Mouse (Mus musculus) spleen, adult 18-20 months (tissue): ENCODE data around the gene Grin2a.

Experiments
- DNase-seq, 2 experiments: peaks; one replicate each; pipeline ENCODE4 v3.0.0; 2022; ENCODE audit warnings: mixed read lengths in 2 of 2

The Grin2a gene

GRCm38 (mm10) chr16:9964469-9964868, 30.9 kb downstream of the Grin2a start:
- no peak for DNase-seq

GRCm38 (mm10) chr16:9962482-9962881, 32.9 kb downstream of the Grin2a start:
- DNase-seq, result no peak

GRCm38 (mm10) chr16:9959340-9959739, 36.0 kb downstream of the Grin2a start:
- no peak for DNase-seq

DNA sequence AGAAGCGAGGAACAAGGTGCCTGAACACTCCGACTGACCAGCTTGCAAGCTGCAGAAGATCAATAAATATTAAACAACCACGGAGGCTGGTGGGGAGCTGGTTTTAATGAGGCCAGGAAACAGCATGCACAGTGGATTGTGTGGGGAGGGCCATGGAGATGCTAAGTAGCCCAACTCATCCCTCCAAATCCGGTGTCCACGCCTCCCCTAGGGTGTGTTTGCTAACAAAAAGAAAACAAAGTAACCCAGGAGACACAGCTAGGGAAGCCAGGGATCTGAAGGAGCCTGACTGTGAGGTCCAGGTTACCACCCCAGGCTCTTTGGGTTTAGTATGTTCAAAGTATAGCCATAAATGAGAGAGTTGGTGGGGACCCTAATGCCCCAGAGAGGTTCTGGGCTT, 41.1 kb downstream of the Grin2a start:
- no peak for DNase-seq

- no peak for DNase-seq
Observed at GRCm38 (mm10) chr16:9953396-9953831, 41.9 kb downstream of the Grin2a start.

DNA sequence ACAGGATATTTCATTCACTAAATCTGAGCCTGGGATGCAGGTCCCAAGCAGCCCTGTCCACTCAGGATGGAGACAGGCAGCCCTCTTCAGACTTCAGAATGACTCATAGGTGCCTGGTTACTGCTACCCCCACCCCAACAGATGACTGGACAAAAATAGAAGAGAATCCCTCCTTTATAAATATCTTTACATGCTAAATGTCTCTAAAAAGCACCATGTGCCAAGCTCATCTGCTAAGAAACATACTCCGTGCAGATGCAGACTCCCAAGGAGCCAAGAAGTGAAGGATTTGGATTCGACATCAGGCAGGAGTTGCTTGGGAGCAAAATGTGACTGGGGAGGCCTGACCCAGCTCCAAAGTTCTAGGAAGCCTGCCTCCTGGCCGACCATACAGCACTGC, 46.1 kb downstream of the Grin2a start:
- DNase-seq, result no peak

DNA sequence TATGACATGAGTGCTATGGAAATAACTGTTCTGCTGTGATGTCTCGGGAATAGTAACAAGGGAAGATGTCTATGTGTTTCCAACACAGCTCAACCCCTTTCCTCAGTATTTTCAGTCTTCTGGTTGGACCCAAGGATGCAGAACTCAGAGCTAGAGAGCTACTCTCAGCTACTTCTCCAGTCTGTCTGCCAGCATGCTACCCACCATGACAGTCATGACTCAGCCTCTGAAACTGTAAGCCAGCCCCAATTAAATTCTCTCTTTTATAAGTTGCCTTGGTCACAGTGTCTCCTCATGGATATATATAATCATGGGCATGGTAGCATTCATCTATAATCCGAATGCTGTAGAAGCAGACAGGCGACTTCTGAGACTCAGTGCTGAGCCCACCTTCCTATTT, 47.9 kb downstream of the Grin2a start:
- no peak for DNase-seq

DNA sequence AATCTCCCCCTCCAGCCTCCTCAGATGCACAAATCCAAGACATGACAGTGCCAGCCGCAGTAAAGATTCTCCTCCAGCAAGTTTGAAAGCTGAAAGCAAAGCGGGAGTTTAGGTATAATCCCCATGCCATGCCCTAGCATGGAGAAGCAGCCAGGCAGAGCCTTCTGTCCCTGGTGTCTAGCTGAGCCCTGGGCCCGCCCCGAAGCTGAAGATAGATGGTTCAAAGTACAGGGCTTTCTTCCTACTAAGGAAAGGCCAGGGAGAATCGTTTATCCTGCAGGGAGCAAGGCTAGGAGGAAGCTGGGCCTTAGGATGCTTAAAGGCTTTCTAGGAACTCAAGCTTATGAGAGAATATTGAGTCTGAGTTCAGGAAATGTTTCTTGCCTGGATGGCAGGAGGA, 50.5 kb downstream of the Grin2a start:
- DNase-seq, result no peak

DNA sequence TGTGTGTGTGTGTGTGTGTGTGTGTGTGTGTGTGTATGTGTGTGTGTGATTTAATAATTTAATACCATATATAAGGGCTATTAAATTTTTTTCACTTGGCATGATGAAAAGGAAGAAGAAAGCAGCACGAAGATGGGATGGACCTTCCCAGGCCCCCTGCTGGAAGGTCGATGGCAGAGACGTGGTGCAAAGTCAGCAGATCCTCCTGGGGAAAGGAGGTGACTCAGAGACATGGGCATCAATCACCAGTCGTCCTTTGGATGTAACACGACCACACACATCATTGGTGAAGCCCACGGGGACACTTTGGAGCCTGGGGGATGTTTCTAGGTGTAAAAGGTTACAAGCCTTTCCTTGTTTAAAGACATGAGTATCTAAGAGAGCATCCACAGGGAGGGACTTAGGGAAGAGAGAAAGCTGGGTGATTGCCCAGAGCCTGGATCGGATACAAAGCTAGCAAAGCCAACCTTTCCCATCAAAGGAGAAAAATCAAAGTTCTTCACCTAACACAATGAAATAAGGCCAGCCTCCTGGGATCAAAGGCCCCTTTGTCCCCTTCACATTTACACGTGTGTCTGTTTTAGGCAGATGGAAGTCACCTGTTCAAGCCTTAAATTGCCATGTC, 53.9 kb downstream of the Grin2a start:
- DNase-seq, result no peak

- no peak for DNase-seq
Observed at GRCm38 (mm10) chr16:9940716-9941115, 54.6 kb downstream of the Grin2a start.

- no peak for DNase-seq
Observed at GRCm38 (mm10) chr16:9910672-9911071, 84.7 kb downstream of the Grin2a start.

GRCm38 (mm10) chr16:9909225-9909624, 86.1 kb downstream of the Grin2a start:
- no peak for DNase-seq

DNA sequence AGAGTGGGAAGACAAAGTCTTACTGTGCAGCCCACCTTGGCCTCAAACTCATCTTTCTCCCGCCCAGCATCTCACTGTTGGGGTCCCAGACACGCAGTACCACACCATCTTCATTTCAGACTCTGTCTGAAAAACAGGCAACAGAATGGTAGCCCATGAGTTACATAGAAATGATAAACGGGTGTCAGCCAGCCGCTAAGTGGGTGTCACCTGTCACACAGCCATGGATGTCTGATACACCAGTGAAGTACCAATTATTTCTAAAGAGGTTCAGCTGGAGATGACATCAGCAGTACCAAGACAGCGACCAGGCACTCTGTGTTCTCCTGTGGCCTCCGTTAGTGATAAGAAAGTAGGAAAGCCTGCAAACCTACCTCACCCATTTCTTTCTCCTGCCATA, 90.9 kb downstream of the Grin2a start:
- DNase-seq, result no peak

DNA sequence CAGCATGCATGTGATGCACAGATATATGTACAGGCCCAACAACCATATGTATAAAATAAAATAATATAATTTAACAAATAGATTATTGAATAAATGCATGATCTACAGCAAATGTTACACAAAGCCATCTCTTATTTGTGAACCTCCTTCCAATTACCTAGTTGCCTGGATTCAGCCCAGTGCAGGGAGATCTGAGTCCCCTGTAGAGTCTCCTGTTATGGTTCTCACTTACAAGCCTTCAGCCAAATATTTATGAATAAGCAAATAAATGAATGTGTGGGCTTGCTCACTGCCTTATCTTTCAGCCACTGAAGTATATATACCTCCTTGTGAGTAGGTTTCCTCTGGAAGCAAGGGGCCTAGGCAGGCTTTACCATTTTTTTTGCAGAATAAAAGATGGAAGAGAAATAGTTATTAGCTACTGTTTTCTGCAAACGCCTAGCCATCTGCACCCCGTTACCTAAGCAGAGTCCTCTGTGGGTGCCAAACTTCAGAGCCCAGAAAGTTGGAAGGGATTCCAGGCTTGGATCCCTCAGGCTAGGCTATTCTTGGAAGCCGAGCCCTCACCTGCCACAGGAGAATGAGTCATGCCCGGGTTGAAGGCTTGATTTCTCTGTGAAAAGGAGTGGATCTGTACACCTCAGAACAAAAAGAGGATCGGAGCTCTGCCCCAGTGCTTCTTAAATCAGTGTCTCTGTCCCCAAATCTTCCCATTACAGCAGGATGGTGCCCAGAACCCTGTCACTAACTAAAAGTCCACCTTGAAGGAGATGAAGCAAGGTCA, 92.5 kb downstream of the Grin2a start:
- DNase-seq, result no peak

- DNase-seq, result no peak
Observed at GRCm38 (mm10) chr16:9901433-9901832, 93.9 kb downstream of the Grin2a start.

DNA sequence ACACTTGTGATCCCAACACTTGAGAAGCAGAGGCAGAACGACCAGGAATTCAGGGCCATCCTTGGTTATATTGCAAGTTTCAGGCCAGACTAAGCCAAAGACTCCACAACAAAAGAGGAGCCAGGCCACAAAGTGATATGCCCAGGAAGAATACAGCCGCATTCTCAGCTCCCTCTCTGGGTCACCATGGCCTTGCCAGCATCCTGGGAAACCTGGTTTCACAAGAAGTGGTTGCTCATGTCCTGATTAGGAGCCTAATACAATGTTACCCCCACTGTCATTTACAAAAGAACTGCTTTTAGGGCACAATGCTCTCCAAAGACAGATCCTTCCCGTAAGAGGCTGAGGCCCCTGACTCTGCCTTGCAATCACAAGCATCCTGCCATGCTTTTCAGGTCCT, 94.4 kb downstream of the Grin2a start:
- no peak for DNase-seq

DNA sequence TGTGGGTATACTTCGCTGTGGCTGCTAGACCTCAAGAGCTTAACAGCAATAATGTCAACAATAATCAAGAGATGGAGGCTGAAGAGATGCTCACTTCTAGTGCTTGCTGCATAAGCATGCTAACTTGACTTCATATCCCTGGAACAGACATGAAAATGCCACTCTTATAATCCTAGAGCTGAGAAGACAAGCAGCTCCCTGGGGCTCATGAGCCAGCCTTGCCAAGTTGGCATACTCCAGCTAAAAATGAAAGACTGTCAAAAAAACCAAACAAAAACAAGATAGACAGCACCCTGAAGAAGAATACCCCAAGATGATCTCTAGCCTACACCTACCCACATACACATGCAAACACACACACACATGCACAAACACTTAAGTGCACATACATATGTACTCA, 95.2 kb downstream of the Grin2a start:
- DNase-seq, result no peak

- DNase-seq, result no peak
Observed at GRCm38 (mm10) chr16:9899176-9899575, 96.2 kb downstream of the Grin2a start.

DNA sequence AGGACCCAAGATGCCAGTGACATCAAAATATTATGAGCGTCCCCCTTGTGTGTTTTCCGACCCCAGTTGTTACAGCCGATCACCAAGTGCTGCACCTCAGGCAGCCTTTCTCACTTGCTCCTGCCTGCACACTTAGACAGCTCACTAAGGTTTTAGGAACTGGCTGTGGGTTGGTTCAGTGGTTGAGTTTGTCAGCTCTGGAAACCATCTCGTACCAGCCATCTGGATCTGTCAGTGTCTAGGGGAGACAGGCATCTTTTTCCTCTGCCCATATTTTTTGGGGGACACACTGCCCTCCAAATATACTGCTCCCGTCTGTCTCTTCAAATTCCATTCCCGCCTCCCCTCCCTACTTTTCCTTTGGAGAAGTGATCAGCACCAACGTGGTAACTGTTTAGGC, 99.8 kb downstream of the Grin2a start:
- DNase-seq, result no peak

- DNase-seq, result no peak
Observed at GRCm38 (mm10) chr16:9886155-9886554, 109.2 kb downstream of the Grin2a start.

- DNase-seq, result no peak
Observed at GRCm38 (mm10) chr16:9884141-9884540, 111.2 kb downstream of the Grin2a start.

GRCm38 (mm10) chr16:9882420-9882819, 112.9 kb downstream of the Grin2a start:
- no peak for DNase-seq

DNA sequence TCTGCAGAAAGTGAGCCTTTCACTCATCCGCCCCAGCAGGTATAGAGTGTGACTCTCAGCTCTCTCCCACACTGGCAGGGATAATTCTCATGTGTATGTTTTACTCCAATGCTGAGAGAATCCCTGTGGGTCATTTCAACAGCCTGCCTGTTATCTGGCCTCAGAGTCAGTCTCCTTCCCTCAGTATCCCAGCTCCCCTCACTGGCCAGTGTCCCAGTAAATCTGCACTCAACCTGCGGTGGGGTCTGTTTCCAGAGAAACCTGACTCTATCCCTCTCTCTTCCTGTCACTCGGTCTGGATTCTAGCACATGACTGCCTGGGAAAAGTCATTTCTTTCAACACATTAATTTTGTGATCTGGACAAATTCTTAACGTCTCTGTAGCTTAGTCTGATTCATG, 122.4 kb downstream of the Grin2a start:
- DNase-seq, result no peak

DNA sequence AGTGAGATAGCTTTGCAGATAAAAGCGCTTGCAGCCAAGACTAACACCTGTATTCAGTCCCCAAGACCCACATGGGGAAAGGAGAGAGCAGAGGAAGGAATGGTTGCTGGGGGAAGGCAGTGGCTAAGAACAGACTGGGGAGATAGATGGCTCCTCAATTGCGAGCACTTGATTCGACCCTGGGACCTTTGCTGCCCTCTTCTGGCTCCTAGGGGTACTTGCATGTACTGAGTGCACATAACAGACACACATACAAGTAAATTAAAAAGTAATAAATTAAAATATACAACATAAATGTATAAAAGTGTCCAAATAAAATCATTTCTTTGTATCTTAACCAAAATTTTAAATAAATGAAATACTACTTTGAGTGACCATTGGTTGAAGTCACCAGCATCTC, 129.7 kb downstream of the Grin2a start:
- no peak for DNase-seq

GRCm38 (mm10) chr16:9865039-9865438, 130.3 kb downstream of the Grin2a start:
- DNase-seq, result no peak
